Mouse (Mus musculus): Measurements from ENCODE around the gene Marveld1.
A peak's percentile ranks its signal among the peaks of the same experiment; 100 is the strongest.

Gene Marveld1

DNA sequence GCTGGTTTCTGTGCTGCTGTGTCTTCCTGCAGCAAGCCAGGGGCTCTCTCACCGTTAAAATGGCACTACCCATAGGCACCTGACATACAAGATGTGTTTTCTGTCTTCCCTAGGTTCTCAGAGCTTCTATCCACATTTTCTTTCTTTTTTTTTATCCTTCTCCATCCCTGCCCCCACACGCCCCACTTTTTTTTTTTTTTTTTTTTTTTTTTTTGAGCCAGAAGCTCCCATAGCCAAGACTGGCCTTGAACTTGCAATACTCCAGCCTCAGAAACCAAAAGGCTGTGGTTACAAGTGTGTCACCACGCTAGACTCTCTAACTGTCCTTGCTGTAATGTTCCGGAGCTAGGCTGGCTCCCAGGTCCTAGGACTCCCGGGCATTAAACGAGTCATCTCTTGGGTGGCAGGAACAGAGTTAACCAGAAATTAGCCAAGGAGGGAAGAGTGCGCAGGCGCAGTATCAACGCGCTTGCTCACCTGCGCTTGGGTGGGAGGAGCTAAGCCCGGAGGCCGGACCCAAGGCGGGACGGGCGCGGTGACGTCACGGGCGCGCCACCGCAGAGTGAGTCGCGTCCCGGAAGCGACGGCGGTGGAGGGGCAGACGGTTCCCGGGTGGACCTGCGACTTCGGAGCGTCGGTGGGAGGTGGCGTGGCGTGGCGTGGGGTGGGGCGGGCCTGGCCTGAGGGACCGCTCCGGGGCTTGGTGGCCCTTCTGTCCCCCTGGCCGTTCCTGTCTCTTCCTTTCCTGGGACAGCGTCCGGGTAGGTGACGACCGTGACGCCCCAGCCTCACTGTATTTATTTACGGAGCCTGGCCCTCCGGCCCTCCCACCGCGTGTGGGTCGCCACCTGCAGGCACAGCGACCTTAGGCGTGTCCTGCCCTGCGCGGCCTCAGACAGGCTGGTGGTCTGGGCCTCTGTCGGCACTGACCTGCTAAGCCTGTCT lies 23.1 kb downstream of the Marveld1 start:
- peak; percentile 94 for DNase-seq (ENCODE audit: low spot score)

DNA sequence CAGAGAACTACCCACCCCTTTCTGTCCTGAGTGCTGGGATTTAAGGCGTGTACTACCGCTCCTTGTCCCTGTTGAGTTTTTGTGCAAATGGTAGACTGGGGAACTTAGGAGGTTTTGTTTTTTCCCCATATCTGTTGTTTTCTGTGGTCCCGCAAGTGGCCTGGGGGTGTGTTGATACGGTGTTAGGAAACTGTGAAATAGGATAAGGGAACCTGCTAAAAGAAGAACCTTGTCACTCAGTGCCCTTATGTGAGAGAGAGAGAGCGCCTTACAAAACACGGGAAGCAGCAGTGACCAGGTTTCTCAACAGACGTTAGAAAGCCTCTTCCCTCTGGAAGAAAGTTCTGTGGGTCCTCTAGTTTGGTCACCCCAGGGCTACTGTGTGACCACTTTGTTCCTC lies 29.6 kb downstream of the Marveld1 start:
- DNase-seq (ENCODE audit: low spot score) = no peak

DNA sequence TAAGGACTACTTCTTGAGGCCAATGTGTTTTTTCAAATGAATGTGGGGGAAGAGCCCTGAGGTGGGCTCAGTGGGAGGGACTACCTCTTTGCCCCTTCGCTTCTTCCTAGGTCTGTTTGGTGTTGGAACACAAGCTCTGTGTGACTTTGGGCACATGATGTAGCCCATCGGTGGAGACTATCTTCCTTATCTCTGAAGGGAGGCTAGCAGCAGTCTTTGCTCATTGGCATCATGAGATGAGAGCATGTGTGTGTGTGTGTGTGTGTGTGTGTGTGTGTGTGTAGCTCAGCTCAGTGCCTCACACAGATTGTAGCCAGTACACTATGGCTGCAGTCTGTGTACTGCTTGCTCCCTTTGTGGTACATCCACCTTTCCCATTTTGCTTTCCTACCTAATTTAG lies 30.3 kb downstream of the Marveld1 start:
- DNase-seq (ENCODE audit: low spot score) = no peak

DNA sequence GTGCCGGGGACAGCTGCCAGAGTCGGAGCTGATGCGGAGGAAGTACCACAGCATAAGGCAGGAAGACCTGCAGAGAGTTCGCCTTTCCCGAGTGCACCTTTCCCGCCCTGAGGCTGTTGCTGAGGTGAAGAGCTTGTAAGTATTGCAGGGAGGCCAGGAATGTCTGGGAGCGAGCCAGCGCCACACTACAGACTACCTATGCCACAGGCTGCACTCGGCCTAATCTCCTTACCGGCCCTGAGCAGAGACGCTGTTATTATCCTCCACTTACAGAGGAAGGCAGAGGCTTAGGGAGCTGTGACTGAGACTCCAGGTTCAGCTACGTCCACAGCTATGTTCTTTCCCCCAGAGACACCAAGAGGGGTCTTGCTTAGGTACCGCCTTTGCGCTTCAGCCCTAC lies 32.2 kb downstream of the Marveld1 start:
- no peak for DNase-seq (ENCODE audit: low spot score)

- no peak for DNase-seq (ENCODE audit: low spot score)
Observed at GRCm38 (mm10) chr19:42182673-42183072, 35.5 kb downstream of the Marveld1 start.

DNA sequence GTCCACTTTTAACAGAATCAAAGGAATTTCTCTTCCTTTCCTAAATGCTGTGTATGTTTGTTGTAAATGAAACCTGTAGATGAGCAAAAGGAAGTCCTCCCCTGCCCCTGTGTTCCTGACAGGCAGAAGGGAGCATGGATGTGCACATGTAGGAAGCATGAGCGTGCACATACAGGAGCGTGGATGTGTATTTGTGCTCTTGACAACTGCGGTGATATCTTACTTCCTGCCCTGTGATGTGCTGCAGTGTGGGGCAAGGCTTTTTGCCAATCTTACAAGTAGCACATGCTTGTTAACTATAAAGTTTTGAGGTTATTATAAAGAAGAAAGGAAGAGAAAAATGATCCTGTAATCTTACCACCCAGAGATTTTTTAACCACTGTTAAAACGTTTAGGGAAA lies 42.5 kb downstream of the Marveld1 start:
- no peak for DNase-seq (ENCODE audit: low spot score)

DNA sequence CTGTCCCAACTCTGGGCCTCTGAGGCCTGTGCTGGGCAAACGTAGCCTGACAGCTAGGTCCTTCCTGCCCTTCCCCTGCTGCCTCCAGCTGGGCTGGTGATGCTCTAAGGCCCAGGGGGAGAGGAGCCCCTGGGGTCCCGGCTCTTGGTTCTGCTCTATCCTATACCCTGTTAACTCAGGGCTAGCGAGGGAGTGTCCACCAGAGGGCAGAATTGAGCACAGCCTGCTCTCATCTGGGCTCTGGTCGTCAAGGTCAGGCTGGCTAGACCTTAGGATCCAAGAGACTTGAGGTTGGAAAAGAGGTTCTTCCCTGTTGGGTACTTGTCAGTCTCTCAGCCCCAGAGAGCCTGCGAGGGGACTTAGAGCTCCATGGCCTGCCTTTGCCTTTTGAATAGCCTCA lies 43.3 kb downstream of the Marveld1 start:
- DNase-seq (ENCODE audit: low spot score) = peak; percentile 44

GRCm38 (mm10) chr19:42193311-42193710 lies 46.1 kb downstream of the Marveld1 start:
- no peak for DNase-seq (ENCODE audit: low spot score)

GRCm38 (mm10) chr19:42196378-42196777 lies 49.2 kb downstream of the Marveld1 start:
- no peak for DNase-seq (ENCODE audit: low spot score)

- DNase-seq (ENCODE audit: low spot score) = no peak
Observed at GRCm38 (mm10) chr19:42197066-42197465, 49.9 kb downstream of the Marveld1 start.

GRCm38 (mm10) chr19:42198026-42198425 lies 50.8 kb downstream of the Marveld1 start:
- no peak for DNase-seq (ENCODE audit: low spot score)

Data from MN1 (cell line).